Mouse (Mus musculus) liver, embryonic 15.5 days (tissue): ENCODE data around the gene Bik. TPM values are rescaled to one million over a fixed set of nuclear protein-coding genes. Genes with fewer than 3 reads are reported as not detected.
A peak's percentile ranks its signal among the peaks of the same experiment; 100 is the strongest.
"Not testable (repeated sequence)": the region's sequence is repeated elsewhere in the genome, so short reads cannot be mapped to it uniquely, and the experiment has no call there.

ENCODE experiments used
- ATAC-seq: fragments of 200-750 bp; cut with Nextera tagmentation; 2 replicates; pipeline ENCODE4 v1.8.0; 2017; ENCODE audit warnings: moderate number of reproducible peaks, mild to moderate bottlenecking, moderate library complexity; ENCODE audit not compliant: insufficient read depth
- H3K27ac ChIP-seq: fragments of 300-500 bp; sonication (generic); replicated peaks from 2 replicates; pipeline ENCODE4 v1.5.1; 2015; ENCODE audit warnings: mild to moderate bottlenecking, inconsistent platforms
- H3K27me3 ChIP-seq: fragments of 300-500 bp; sonication (generic); 2 replicates; pipeline ENCODE4 v1.6.1; 2015; ENCODE audit warnings: mild to moderate bottlenecking, inconsistent platforms
- H3K36me3 ChIP-seq: fragments of 300-500 bp; sonication (generic); replicated peaks from 2 replicates; pipeline ENCODE4 v1.6.1; 2015; ENCODE audit warnings: moderate library complexity, mild to moderate bottlenecking, inconsistent platforms
- H3K4me1 ChIP-seq: fragments of 300-500 bp; sonication (generic); replicated peaks from 2 replicates; pipeline ENCODE4 v1.6.1; 2015; ENCODE audit warnings: inconsistent platforms
- H3K4me2 ChIP-seq: fragments of 300-500 bp; sonication (generic); 2 replicates; pipeline ENCODE4 v1.6.1; 2015; ENCODE audit warnings: moderate library complexity, mild to moderate bottlenecking, inconsistent platforms
- H3K4me3 ChIP-seq: fragments of 300-500 bp; sonication (generic); replicated peaks from 2 replicates; pipeline ENCODE4 v1.5.1; 2015; ENCODE audit warnings: mild to moderate bottlenecking, inconsistent platforms
- H3K9ac ChIP-seq: fragments of 300-500 bp; sonication (generic); 2 replicates; pipeline ENCODE4 v1.6.1; 2015; ENCODE audit warnings: moderate library complexity, mild to moderate bottlenecking, inconsistent platforms
- H3K9me3 ChIP-seq: fragments of 300-500 bp; sonication (generic); replicated peaks from 2 replicates; pipeline ENCODE4 v1.6.1; 2016; ENCODE audit warnings: inconsistent platforms
- WGBS: fragments of 180-500 bp; shearing (Covaris S2); methylation state at CpG from one replicate; pipeline ENCODE4 v1.1.7; 2015; ENCODE audit warnings: mixed read lengths; ENCODE audit not compliant: insufficient replicate concordance; 5-methylcytosine and 5-hydroxymethylcytosine counted together
- polyA plus RNA-seq: library from polyadenylated mRNA; unstranded; fragments of >200 nt; fragmentation: Nextera tagmentation; extraction: Ambion mirVana; gene quantifications from 2 replicates; pipeline ENCODE4 v1.2.1, GENCODE M21; 2015

Bik gene
- polyA plus RNA-seq, 1 experiment from 2014 or later = 1.9 TPM

GRCm38 (mm10) chr15:83493856-83494571, 32.6 kb upstream of the Bik start:
- ATAC-seq = no peak
- no peak overlapping the region for H3K9ac ChIP-seq
- H3K36me3 ChIP-seq = no peaks in the 10 kb centered on the region
- 60% methylated on average over 7 of the region's 7 CpGs for WGBS
- H3K4me3 ChIP-seq = no peak overlapping the region
- no peak overlapping the region for H3K27ac ChIP-seq
- H3K4me1 ChIP-seq = peaks cover 17% of the 10 kb centered on the region
- no peak overlapping the region for H3K4me2 ChIP-seq
- no peaks in the 10 kb centered on the region for H3K27me3 ChIP-seq
- H3K9me3 ChIP-seq = no peaks in the 10 kb centered on the region

- H3K27ac ChIP-seq = no peak overlapping the region
- no peak overlapping the region for H3K9ac ChIP-seq
- no peaks in the 10 kb centered on the region for H3K36me3 ChIP-seq
- no peak overlapping the region for H3K4me3 ChIP-seq
- no peak overlapping the region for H3K4me2 ChIP-seq
- no peaks in the 10 kb centered on the region for H3K27me3 ChIP-seq
- H3K4me1 ChIP-seq = peaks cover 17% of the 10 kb centered on the region
- no peaks in the 10 kb centered on the region for H3K9me3 ChIP-seq
- 80% methylated on average over 6 of the region's 6 CpGs for WGBS
- no peak for ATAC-seq
Measured at GRCm38 (mm10) chr15:83494572-83494920, 32.1 kb upstream of the Bik start.

GRCm38 (mm10) chr15:83495195-83495594, 31.5 kb upstream of the Bik start:
- H3K36me3 ChIP-seq = no peaks in the 10 kb centered on the region
- no peak overlapping the region for H3K27ac ChIP-seq
- H3K9ac ChIP-seq = no peak overlapping the region
- H3K9me3 ChIP-seq = no peaks in the 10 kb centered on the region
- H3K4me3 ChIP-seq = no peak overlapping the region
- H3K4me1 ChIP-seq = peaks cover 17% of the 10 kb centered on the region
- H3K4me2 ChIP-seq = 0 out of 2 replicates have a peak overlapping the region, but pooled peaks have one; percentile 55
- no peak for ATAC-seq
- no peaks in the 10 kb centered on the region for H3K27me3 ChIP-seq
- WGBS = 50% methylated on average over 3 of the region's 3 CpGs

GRCm38 (mm10) chr15:83495787-83496367, 30.8 kb upstream of the Bik start:
- Histone ChIP-seq H3K36me3 (no peaks in the 10 kb centered on the region), H3K4me2 (peak overlapping the region; percentile 55), H3K4me1 (peaks cover 17% of the 10 kb centered on the region), H3K9ac (no peak overlapping the region), H3K4me3 (peak overlapping the region; percentile 31), H3K27ac (no peak overlapping the region), H3K9me3 (no peaks in the 10 kb centered on the region), H3K27me3 (no peaks in the 10 kb centered on the region)
- ATAC-seq = peak; percentile 64
- 65% methylated on average over 22 of the region's 22 CpGs for WGBS

GRCm38 (mm10) chr15:83497299-83497698, 29.4 kb upstream of the Bik start:
- Histone ChIP-seq H3K4me1 (peaks cover 17% of the 10 kb centered on the region), H3K27ac (no peak overlapping the region), H3K36me3 (no peaks in the 10 kb centered on the region), H3K9ac (no peak overlapping the region), H3K27me3 (no peaks in the 10 kb centered on the region), H3K4me3 (no peak overlapping the region), H3K4me2 (no peak overlapping the region), H3K9me3 (no peaks in the 10 kb centered on the region)
- ATAC-seq = no peak
- WGBS = 76% methylated on average over 6 of the region's 6 CpGs

GRCm38 (mm10) chr15:83499211-83499755, 27.4 kb upstream of the Bik start:
- H3K27ac ChIP-seq = no peak overlapping the region
- H3K4me1 ChIP-seq = peaks cover 17% of the 10 kb centered on the region
- no peaks in the 10 kb centered on the region for H3K9me3 ChIP-seq
- no peaks in the 10 kb centered on the region for H3K27me3 ChIP-seq
- 74% methylated on average over 10 of the region's 10 CpGs for WGBS
- no peaks in the 10 kb centered on the region for H3K36me3 ChIP-seq
- no peak for ATAC-seq
- no peak overlapping the region for H3K4me2 ChIP-seq
- no peak overlapping the region for H3K4me3 ChIP-seq
- no peak overlapping the region for H3K9ac ChIP-seq

GRCm38 (mm10) chr15:83500352-83500751, 26.3 kb upstream of the Bik start:
- Histone ChIP-seq H3K9ac (no peak overlapping the region), H3K36me3 (no peaks in the 10 kb centered on the region), H3K4me1 (peaks cover 9% of the 10 kb centered on the region), H3K4me3 (no peak overlapping the region), H3K4me2 (no peak overlapping the region), H3K27ac (no peak overlapping the region), H3K9me3 (no peaks in the 10 kb centered on the region), H3K27me3 (no peaks in the 10 kb centered on the region)
- no peak for ATAC-seq
- WGBS = 35% methylated on average over 3 of the region's 3 CpGs

GRCm38 (mm10) chr15:83501483-83501882, 25.2 kb upstream of the Bik start:
- not testable (repeated sequence) for H3K36me3 ChIP-seq, ATAC-seq, H3K4me2 ChIP-seq, H3K9ac ChIP-seq, H3K27ac ChIP-seq, H3K4me1 ChIP-seq, H3K27me3 ChIP-seq, H3K9me3 ChIP-seq, H3K4me3 ChIP-seq
- 55% methylated on average over 6 of the region's 6 CpGs for WGBS

GRCm38 (mm10) chr15:83509950-83510804, 16.5 kb upstream of the Bik start:
- Histone ChIP-seq H3K4me3 (peak overlapping the region; percentile 62), H3K36me3 (no peaks in the 10 kb centered on the region), H3K4me2 (peak overlapping the region; percentile 96), H3K4me1 (peaks cover 15% of the 10 kb centered on the region), H3K9me3 (no peaks in the 10 kb centered on the region), H3K27me3 (peaks cover 24% of the 10 kb centered on the region), H3K27ac (peak overlapping the region; percentile 64), H3K9ac (peak overlapping the region; percentile 59)
- WGBS = 25% methylated on average over 17 of the region's 17 CpGs
- peak; percentile 54 for ATAC-seq

- peak within 1 kb of the TSS; percentile 62 for H3K4me3 ChIP-seq
- H3K4me2 ChIP-seq = peak within 1 kb of the TSS; percentile 96
- peak; percentile 94 for ATAC-seq
- H3K27ac ChIP-seq = peak within 1 kb of the TSS; percentile 64
- peaks cover 24% of the 10 kb centered on the region for H3K27me3 ChIP-seq
- peaks cover 15% of the 10 kb centered on the region for H3K4me1 ChIP-seq
- H3K9me3 ChIP-seq = no peaks in the 10 kb centered on the region
- H3K36me3 ChIP-seq = no peaks in the 10 kb centered on the region
- peak within 1 kb of the TSS; percentile 59 for H3K9ac ChIP-seq
- WGBS = 7% methylated on average over 41 of the region's 41 CpGs
Measured at GRCm38 (mm10) chr15:83510805-83511405, 15.8 kb upstream of the Bik start, which contains the start of gene Ttll1. Gene Ttll1, minus strand, starts transcription at chr15:83510893.
